Mouse (Mus musculus) forebrain, embryonic 14.5 days (tissue): ENCODE results near the gene Ugt1a5. TPM values are rescaled to one million over a fixed set of nuclear protein-coding genes. Genes with fewer than 3 reads are reported as not detected.

Experiments used
- ATAC-seq: fragments of 200-750 bp; cut with Nextera tagmentation; 2 replicates; pipeline ENCODE4 v1.8.0; 2017; ENCODE audit warnings: mild to moderate bottlenecking, moderate library complexity
- DNase-seq: peaks from one replicate; pipeline ENCODE4 v3.0.0-alpha.2; 2015; ENCODE audit warnings: low spot score
- H3K27ac ChIP-seq: fragments of 300-500 bp; sonication (generic); 2 replicates; pipeline ENCODE4 v1.5.1; 2014; ENCODE audit warnings: low read depth, mild to moderate bottlenecking, control low read depth, low read length, moderate library complexity
- H3K27me3 ChIP-seq: fragments of 300-500 bp; sonication (generic); replicated peaks from 2 replicates; pipeline ENCODE4 v1.6.1; 2014; ENCODE audit warnings: low read length, control low read depth, mixed read lengths; ENCODE audit not compliant: control insufficient read depth, insufficient read depth
- H3K36me3 ChIP-seq: fragments of 300-500 bp; sonication (generic); 2 replicates; pipeline ENCODE4 v1.6.1; 2014; ENCODE audit warnings: low read length, control low read depth; ENCODE audit not compliant: control insufficient read depth, insufficient read depth
- H3K4me1 ChIP-seq: fragments of 300-500 bp; sonication (generic); 2 replicates; pipeline ENCODE4 v1.6.1; 2014; ENCODE audit warnings: antibody characterized with exemption, low read length, control low read depth; ENCODE audit not compliant: control insufficient read depth, insufficient read depth
- H3K4me2 ChIP-seq: fragments of 300-500 bp; sonication (generic); 2 replicates; pipeline ENCODE4 v1.6.1; 2014; ENCODE audit warnings: mild to moderate bottlenecking, control low read depth, low read length
- H3K4me3 ChIP-seq: fragments of 300-500 bp; sonication (generic); 2 replicates; pipeline ENCODE4 v1.5.1; 2014; ENCODE audit warnings: low read depth, low read length, control low read depth
- H3K9ac ChIP-seq: fragments of 300-500 bp; sonication (generic); 2 replicates; pipeline ENCODE4 v1.6.1; 2014; ENCODE audit warnings: mild to moderate bottlenecking, low read length, control low read depth, moderate library complexity
- H3K9me3 ChIP-seq: fragments of 300-500 bp; sonication (generic); replicated peaks from 2 replicates; pipeline ENCODE4 v1.6.1; 2016; ENCODE audit warnings: low read length, control low read depth, mixed read lengths; ENCODE audit not compliant: control insufficient read depth
- WGBS: fragments of 180-500 bp; shearing (Covaris S2); extraction: QIAGEN DNeasy Blood & Tissue Kit; methylation state at CpG from one replicate; pipeline ENCODE4 v1.1.7; 2014; 5-methylcytosine and 5-hydroxymethylcytosine counted together
- polyA plus RNA-seq: library from polyadenylated mRNA; unstranded; fragments of >200 nt; fragmentation: Nextera tagmentation; extraction: Ambion mirVana; gene quantifications from 2 replicates; pipeline ENCODE4 v1.2.1, GENCODE M21; 2014

Ugt1a5 gene
- polyA plus RNA-seq, 1 experiment from 2014 or later = not detected

DNA sequence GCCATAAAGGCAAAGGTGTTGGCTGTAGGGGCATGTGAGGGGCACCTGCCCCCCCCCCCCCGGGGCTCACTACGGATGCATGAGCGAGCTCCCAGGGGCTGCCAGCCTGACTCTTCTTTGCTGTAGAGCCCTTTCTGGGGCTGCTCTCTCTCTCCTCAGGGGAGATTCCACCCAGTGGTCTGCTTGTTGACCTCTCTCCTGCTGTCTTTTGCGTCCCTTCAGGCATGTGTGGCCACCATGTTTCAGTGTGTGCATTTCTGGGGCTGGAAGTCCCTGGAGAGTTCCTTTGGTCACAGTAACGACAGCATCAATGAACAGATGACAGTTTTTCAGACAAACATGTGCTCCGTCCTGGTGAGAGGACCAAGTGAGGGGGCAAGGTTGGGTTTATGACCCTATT, 92.5 kb downstream of the Ugt1a5 start:
- Histone ChIP-seq H3K36me3 (peaks cover 43% of the 10 kb centered on the region), H3K9ac (no peak overlapping the region), H3K27me3 (no peaks in the 10 kb centered on the region), H3K9me3 (peaks cover 41% of the 10 kb centered on the region), H3K4me1 (no peaks in the 10 kb centered on the region), H3K4me3 (no peak overlapping the region), H3K4me2 (no peak overlapping the region), H3K27ac (no peak overlapping the region)
- 74% methylated on average over 6 of the region's 6 CpGs for WGBS
- DNase-seq (no peak), ATAC-seq (no peak)

DNA sequence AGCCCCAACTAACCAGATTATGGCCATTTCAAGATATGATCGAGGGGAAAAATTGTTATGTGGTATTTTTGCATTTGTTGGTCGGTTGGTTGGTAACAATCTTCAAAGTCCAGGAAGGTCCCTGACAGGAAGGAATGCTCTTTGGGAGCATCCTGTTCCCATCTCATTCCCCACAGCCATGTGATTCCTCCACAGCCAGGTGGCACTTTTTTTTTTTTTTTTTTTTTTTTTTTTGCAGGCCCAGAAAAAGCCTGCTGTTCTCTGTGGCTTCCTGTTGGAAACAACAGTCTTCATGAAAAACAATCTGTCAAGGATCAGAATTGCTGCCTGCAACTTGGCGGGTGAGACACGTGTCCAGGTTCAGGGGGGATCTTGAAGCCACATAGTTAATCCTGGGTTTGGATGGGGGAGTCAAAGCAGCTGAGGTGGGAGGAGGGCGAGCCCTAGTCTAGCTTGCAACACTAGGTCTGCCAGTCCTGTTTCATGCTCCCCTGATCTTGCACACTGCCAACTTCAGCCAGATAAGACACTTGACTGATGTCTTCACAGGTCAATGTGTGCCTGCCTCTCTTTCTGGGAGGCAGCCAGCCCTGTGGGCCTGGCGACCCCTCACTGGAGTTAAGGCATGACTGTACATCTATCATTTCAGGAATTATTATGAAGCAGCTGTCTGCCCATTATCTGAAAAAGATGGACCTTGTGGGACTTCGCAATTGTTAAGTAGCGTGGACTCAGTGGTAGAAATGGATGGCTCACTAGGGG, 93.2 kb downstream of the Ugt1a5 start:
- Histone ChIP-seq H3K4me1 (no peaks in the 10 kb centered on the region), H3K9ac (no peak overlapping the region), H3K9me3 (peaks cover 36% of the 10 kb centered on the region), H3K36me3 (peaks cover 50% of the 10 kb centered on the region), H3K27me3 (no peaks in the 10 kb centered on the region), H3K27ac (no peak overlapping the region), H3K4me3 (no peak overlapping the region), H3K4me2 (no peak overlapping the region)
- 82% methylated on average over 8 of the region's 8 CpGs for WGBS
- no peak for DNase-seq
- ATAC-seq = no peak

DNA sequence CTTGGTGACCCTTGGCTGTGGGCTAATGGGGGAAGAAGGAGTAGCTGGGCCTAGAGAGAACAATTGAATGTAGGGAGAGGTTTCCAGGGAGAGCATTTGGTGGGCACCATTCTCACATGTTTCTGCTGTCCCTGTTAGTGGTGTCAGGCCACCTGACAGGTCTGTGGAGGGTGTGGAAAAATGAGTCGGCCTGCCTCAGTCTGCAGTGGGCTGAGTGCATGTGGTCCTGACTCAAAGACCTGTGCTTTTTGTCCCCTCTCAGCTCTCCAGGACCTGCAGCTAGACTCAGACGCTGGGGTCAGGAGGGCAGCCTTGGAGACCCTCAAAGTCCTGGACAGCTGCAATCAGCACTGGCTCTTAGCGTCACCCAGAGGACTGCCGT, 93.8 kb downstream of the Ugt1a5 start:
- Histone ChIP-seq H3K9ac (no peak overlapping the region), H3K4me1 (no peaks in the 10 kb centered on the region), H3K27me3 (no peaks in the 10 kb centered on the region), H3K9me3 (peaks cover 31% of the 10 kb centered on the region), H3K4me2 (no peak overlapping the region), H3K27ac (no peak overlapping the region), H3K36me3 (peaks cover 56% of the 10 kb centered on the region), H3K4me3 (no peak overlapping the region)
- DNase-seq = no peak
- ATAC-seq = peak; percentile 9
- WGBS = 83% methylated on average over 4 of the region's 4 CpGs

DNA sequence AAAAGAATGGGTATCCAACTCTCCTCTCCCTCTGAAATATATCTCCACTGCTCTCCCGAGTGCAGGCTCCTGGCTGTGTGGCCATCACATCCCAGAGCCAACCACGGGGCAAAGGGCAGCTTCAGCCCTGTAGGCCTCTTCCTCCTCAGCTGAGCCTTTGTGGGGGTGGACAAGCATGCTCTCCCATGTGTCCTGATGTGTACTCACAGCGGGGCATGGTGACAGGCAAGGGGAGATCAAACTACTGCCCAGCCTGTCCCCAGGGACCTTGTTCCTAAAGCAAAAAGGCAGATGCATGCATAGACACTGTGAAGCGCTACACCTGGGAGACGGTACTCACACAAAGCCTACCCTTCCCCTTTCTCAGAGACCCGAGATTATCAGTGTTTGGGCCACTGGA, 94.3 kb downstream of the Ugt1a5 start:
- Histone ChIP-seq H3K4me1 (no peaks in the 10 kb centered on the region), H3K27ac (no peak overlapping the region), H3K36me3 (peaks cover 60% of the 10 kb centered on the region), H3K4me2 (no peak overlapping the region), H3K4me3 (no peak overlapping the region), H3K9ac (no peak overlapping the region), H3K27me3 (no peaks in the 10 kb centered on the region), H3K9me3 (peaks cover 26% of the 10 kb centered on the region)
- 85% methylated on average over 6 of the region's 6 CpGs for WGBS
- ATAC-seq = 0 out of 2 replicates have a peak, but pooled peaks have one; percentile 5
- no peak for DNase-seq

DNA sequence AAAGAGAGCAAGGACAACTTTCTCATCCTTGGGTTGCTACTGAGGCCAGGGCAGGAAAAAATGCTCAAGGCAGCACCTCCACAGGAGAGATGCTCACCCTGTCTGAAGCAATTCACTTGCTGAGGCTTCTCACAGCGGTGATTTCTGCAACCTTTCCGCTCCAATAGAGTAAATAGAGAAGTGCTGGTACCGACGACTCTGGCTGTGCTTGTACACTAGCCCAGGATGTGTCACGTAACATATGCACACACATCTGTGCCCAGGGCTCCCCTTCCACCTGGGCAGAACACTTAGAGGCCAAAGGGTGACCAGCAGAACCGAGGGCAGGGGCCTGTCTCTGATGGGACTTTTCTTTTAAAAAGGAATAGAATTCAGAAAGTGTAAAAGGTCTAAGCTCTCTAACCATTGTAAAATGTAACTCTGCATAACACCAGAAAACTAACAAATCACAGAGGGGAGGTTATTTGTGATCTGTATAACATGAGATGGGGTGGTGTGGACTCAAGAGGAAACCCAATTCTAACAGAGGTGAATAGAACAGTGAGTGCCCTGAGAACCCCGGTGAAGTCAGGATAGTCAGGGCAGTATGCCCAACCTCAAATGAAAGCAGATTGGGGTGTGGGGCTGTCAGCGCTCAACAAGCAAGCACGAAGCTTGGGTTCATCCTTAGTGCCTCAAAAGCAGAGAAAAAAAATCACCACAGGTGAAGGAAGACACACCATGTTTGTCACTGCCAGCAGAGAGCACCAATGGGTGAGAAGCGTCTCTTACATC, 95.0 kb downstream of the Ugt1a5 start:
- Histone ChIP-seq H3K9ac (no peak overlapping the region), H3K27me3 (no peaks in the 10 kb centered on the region), H3K36me3 (peaks cover 67% of the 10 kb centered on the region), H3K27ac (no peak overlapping the region), H3K4me2 (no peak overlapping the region), H3K4me1 (no peaks in the 10 kb centered on the region), H3K4me3 (no peak overlapping the region), H3K9me3 (peaks cover 20% of the 10 kb centered on the region)
- DNase-seq (no peak), ATAC-seq (no peak)
- 86% methylated on average over 10 of the region's 10 CpGs for WGBS

DNA sequence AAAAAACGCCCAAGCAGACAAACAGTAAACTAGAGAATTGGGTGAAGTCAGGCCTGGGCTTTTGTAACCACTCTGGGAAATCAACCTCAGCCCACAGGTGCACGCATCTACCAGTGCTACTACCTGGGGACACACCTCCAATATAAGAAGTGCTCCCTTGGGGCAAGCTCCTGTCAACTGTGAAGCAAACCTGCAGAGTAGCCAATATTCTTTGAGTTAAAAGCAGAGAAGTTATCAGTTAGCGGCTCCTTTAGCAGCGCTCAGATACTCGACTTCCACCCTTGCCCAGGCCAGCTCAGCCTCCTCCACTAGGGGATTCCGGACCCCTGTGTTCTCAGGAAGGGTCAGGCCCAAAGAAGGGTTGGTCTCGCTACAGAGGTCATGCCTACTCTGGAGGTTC, 95.9 kb downstream of the Ugt1a5 start:
- Histone ChIP-seq H3K36me3 (peaks cover 76% of the 10 kb centered on the region), H3K27ac (no peak overlapping the region), H3K9me3 (peaks cover 10% of the 10 kb centered on the region), H3K4me3 (no peak overlapping the region), H3K4me1 (no peaks in the 10 kb centered on the region), H3K27me3 (no peaks in the 10 kb centered on the region), H3K4me2 (no peak overlapping the region), H3K9ac (no peak overlapping the region)
- DNase-seq (no peak), ATAC-seq (0 out of 2 replicates have a peak, but pooled peaks have one; percentile 2)
- 88% methylated on average over 7 of the region's 7 CpGs for WGBS

DNA sequence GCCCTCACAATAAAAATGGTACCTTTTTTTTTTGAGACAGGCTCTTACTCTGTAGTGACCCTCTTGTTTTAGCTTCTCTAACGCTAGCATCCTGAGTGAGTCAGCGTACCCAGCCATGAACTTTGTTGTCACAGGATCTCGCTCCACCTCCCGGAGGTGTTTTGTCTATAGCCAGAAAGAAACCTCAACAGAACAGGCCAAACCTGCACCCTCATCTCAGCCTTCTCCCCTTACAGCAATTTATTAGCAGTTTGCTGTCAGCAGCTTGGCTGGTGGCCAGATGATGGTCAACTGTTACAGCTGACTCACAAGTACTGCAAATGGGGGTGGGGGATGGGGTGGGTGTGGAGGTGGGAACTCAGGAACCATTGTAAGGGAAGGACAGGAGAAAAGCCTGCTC, 96.4 kb downstream of the Ugt1a5 start:
- WGBS = 87% methylated on average over 4 of the region's 4 CpGs
- no peak for ATAC-seq

DNA sequence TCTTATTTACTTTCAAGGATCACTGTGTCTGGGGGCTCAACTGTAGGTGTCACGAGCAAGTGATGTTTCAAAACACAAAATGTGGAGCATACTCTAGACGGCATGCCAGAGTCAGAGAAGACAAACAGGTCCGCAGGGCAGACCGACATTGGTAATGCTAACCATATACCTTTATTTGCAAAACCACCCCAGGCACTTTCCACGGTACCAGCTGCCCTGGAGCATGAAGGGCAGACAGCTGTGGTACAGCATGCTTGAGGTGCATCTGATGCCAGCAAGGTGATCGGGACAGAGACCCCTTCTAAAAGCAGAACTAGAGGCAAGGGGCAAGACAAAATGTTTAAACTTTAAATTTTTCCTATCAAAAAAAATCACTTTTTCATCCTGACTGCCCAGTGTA, 97.1 kb downstream of the Ugt1a5 start:
- Histone ChIP-seq H3K27ac (no peak overlapping the region), H3K9me3 (no peaks in the 10 kb centered on the region), H3K27me3 (no peaks in the 10 kb centered on the region), H3K4me3 (no peak overlapping the region), H3K9ac (no peak overlapping the region), H3K4me2 (no peak overlapping the region), H3K4me1 (no peaks in the 10 kb centered on the region), H3K36me3 (peaks cover 89% of the 10 kb centered on the region)
- ATAC-seq (no peak), DNase-seq (no peak)
- 77% methylated on average over 6 of the region's 6 CpGs for WGBS

More for the DNA sequence above, 96.4 kb downstream of the Ugt1a5 start:
- H3K9ac ChIP-seq = no peak overlapping the region
- peaks cover 82% of the 10 kb centered on the region for H3K36me3 ChIP-seq
- DNase-seq = peak; percentile 75
- no peak overlapping the region for H3K27ac ChIP-seq
- no peaks in the 10 kb centered on the region for H3K27me3 ChIP-seq
- no peak overlapping the region for H3K4me3 ChIP-seq
- H3K9me3 ChIP-seq = peaks cover 5% of the 10 kb centered on the region
- H3K4me1 ChIP-seq = no peaks in the 10 kb centered on the region
- no peak overlapping the region for H3K4me2 ChIP-seq

DNA sequence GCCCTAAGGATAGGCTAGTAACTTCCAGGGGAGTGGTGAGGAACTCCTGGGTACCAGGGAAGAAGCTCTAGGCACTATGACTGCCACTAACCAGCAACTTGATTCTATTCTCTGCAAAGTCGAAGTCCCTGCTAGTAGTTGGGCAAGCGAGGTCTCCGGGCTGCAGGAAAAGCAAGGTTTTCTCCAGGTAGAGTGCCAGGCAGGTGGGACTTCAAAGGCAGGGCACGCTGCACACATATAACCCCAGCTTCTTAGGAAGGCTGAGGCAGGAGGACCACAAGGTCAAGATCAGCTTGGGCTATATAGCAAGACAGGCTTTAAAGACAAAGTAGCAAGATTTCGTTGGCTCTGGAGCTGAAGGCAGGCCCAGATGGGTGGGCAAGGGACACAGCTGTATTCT, 98.0 kb downstream of the Ugt1a5 start:
- ATAC-seq (no peak), DNase-seq (no peak)
- Histone ChIP-seq H3K9me3 (no peaks in the 10 kb centered on the region), H3K4me2 (no peak overlapping the region), H3K36me3 (peaks cover 97% of the 10 kb centered on the region), H3K4me3 (no peak overlapping the region), H3K27ac (no peak overlapping the region), H3K27me3 (no peaks in the 10 kb centered on the region), H3K4me1 (no peaks in the 10 kb centered on the region), H3K9ac (no peak overlapping the region)
- WGBS = 88% methylated on average over 5 of the region's 5 CpGs
